Mouse (Mus musculus): Measurements from ENCODE around the gene Pclo.

DNA sequence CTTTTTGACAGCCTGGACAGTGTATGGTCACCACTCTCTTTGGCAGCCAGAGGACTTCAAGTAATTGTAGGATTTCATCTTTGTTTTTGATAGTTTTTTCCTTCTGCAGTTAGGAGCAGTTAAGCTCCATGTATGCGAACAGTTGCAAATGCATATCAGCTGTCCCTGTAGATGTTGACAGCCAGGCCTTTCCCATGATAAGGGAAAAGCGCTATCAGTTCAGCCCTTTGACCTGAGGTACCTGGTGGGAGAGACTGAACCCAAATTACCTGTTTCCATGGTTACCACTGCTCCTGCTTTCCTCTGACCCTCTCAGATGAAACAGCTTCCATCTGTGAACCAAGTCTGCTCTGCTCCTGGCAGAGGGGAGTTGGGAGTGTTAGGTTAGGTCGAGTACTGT is 377.5 kb downstream of the Pclo start:
- no peak for TF ChIP-seq CTCF (IDR thresholded peaks at IDR 0.05; ENCODE audit: low read depth)
- no peak for TF ChIP-seq EP300 (IDR thresholded peaks at IDR 0.05; ENCODE audit: low read depth)

All from liver, embryonic 14.5 days (tissue).